ENCODE assay signal across 8 mouse cellular contexts in the genomic region with DNA sequence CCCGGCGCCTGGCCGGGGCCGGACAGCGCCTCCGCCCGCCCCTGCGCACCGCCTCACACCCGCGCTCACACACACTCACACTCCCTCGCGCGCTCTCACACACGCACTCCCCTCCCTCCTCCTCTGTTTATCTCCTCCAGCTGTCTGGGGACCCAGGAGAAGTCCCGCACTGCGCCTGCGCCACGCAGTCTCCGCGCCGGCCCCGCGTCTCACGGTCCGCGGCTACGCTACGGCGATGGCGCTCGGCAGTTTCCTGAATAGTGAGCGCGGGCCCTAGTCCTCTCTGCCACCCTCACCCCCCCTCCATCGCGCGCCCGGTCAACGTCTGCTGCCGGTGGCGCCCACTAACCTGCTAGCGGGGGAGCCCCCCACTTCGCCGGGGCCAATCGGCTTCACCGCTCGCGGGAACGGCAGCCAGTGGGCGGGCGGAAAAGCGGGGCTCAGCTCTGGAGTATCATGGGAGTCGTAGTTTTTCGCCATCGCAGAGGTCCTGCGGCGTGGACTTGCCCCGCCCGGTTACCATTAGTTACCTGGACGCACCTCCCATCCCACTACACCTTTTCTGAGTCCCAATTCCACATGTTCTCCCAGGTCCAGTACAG. TPM values are rescaled to one million over a fixed set of nuclear protein-coding genes. Genes with fewer than 3 reads are reported as not detected.
DNase-seq lines count a peak whose midpoint lies in the region; ATAC-seq lines count a peak whose summit lies in the region.

No protein-coding gene starts in this region.

- DNase-seq in ZHBTc4 (ENCODE audit: low read depth, low spot score) = peak; percentile 91
- DNase-seq in gastrocnemius, adult 8-10 months (ENCODE audit: low spot score in 2 of 2) = peak; percentile 95 to 97
- DNase-seq in induced T-regulatory cell, adult 2 months (ENCODE audit: low read depth) = peak; percentile 91
- DNase-seq in left cerebral cortex, adult 9 months (ENCODE audit: low spot score in 2 of 2) = peak; percentile 96 to 99
- peak; percentile 98 for DNase-seq in right cerebral cortex, postnatal 14 days
- DNase-seq in urinary bladder, postnatal 36 days (ENCODE audit: low spot score in 2 of 2) = peak; percentile 97 to 98

- peak; percentile 97 for ATAC-seq in common myeloid progenitor, adult 5-6 weeks (replicated peaks; ENCODE audit: low read depth, poor library complexity, severe bottlenecking)
- ATAC-seq in megakaryocyte progenitor cell, adult 5-6 weeks (replicated peaks; ENCODE audit: poor library complexity) = peak; percentile 95

RNA-seq across cellular contexts. Expression of a gene that starts 14.0 kb away (rescaled TPM):
- 9.3 and 12.6 TPM in 2 replicates for total RNA-seq in common myeloid progenitor, adult 5-6 weeks (2017)
- total RNA-seq in gastrocnemius, adult 8-10 months (2022) = 100 to 1,000 TPM in 2 of 4 experiments, 10 to 100 TPM in 2; 85.4 to 104 (median 95.3) TPM
- total RNA-seq in megakaryocyte progenitor cell, adult 5-6 weeks (2015) = 10.3 and 10.6 TPM in 2 replicates
- 7.6 and 8.7 TPM in 2 replicates for total RNA-seq in megakaryocyte progenitor cell, adult 5-6 weeks (2017)

RNA-seq across cellular contexts. Expression of a gene that starts 30.3 kb away (rescaled TPM):
- 9.0 and 9.7 TPM in 2 replicates for total RNA-seq in common myeloid progenitor, adult 5-6 weeks (2017)
- 1 to 10 TPM; 6.9 to 9.8 (median 8.4) TPM for total RNA-seq in gastrocnemius, adult 8-10 months (2022)
- 15.1 and 16.1 TPM in 2 replicates for total RNA-seq in megakaryocyte progenitor cell, adult 5-6 weeks (2015)
- 6.3 and 7.3 TPM in 2 replicates for total RNA-seq in megakaryocyte progenitor cell, adult 5-6 weeks (2017)

Comparison
In these comparisons a context has a peak if more than half of its experiments do, and no peak if none do; other contexts are left out.
1. Peak in every context shown above with its lines: DNase-seq and ATAC-seq.